Mouse (Mus musculus) mouse embryonic stem cell (cell line): Measurements from ENCODE around the gene Oxct2a.

Experiments used
- in situ Hi-C, 2 experiments: fragments of 300-500 bp; cut with MboI; formaldehyde crosslinking; loops; 1 replicate in 1 of 2; 3 replicates in 1 of 2; pipeline ENCODE4 v1.14.3; 2019 to 2020; ENCODE audit warnings: low sequenced_read_pairs in 2 of 2, low pct_unique_long_range_greater_than_20kb in 1 of 2, mixed read lengths in 1 of 2; ENCODE audit not compliant: unreplicated experiment in 1 of 2

The Oxct2a gene

DNA sequence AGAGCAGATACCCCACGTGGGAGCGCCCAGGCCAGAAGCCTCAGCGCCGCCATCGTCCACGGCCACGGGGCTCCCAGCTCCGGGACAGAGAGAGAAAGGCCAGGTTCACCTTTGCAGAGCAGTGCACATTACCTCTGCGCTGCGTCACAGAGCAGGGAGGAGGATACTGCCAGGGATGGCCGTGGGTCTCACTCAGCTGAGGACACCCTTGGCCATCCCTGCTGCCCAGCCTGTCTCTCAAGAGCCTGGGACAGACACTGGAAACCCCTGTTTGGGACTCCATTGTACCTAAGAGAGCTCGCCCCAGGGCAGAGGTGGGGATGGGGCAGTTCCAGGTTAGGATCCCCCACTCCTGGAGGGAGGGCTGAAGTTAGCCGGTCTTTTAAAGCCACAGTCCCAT, at the start of gene Oxct2a:
TSS of gene Oxct2a (minus strand) at position 101 of the 400 bp plus-strand sequence.
- in situ Hi-C loops, result no loop called here

DNA sequence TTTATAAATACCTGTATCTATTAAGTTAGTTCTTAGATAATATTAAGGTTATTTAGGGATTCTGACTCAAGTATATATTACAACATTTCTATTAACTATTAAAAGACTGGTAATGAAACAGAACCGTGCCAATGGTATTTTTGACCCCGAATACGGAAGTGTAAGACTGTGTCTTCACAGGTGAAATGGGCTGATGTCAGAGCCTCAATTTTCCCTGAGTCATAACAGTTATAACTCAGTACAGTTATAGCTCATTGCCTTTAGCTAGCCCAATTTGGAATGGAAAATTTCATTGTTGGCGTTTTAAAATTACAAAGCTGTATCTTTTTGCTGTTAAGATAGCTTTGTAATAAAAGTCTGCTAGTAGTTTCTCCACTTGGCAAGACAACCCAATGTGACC, 40.1 kb upstream of the Oxct2a start:
- in situ Hi-C loops, result no loop called here

DNA sequence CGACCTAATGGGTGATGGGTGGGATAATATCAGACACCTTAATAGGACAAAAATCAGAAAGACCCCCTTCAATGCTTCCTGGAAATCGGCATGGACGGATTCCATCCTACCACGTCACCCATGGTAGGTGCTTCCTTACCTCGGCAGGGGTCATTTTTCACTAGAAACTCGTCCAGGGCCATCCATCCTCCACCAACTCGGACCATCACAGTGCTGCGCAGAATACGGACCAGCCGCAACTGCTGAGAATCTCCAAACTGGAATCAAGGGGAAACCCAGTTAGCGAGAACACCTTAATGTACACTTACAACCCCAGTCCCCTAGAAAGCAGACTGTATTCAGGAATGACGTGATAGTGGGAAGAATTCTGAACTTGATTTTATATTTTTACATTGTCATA, 37.3 kb upstream of the Oxct2a start:
- in situ Hi-C loops, result no loop called here

DNA sequence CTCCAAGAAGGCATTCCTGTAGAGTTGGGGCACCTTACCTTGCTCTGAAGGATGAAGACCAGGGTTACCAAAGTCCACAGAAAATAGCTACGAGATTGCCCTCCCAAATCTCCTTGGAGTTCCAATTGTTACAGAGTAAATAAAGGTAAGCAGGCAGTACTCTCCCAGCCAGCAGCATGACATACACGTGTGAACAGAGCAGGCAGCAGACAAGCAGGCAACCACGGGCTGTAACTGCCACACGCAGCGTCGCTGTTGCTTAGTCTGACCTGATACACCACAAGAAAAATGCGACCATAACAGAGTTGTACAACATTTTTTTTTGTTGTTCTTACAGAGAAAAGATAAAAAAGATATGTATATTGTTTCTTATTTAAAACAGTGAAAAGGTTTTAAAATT, 35.2 kb upstream of the Oxct2a start:
- in situ Hi-C loops, result no loop called here

DNA sequence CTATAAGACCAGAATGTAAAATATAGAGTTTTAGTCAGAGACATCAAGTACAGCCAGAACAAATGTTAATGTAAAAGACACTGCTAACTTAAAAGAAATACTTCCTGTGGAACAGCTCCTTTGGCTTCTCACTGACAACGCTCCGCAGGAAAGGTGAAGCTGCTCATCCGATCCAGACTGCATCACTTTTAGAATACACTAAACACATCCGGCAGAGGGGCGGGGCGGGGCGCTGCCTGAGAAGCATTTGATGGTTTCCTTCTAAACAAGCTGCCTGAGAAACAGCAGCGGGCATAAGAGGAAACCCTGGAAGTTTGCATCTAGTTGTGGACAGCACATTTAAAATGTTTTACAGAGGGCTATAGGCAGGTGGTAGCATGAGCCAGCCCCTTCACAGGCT, 32.5 kb upstream of the Oxct2a start:
- in situ Hi-C loops, result no loop called here

DNA sequence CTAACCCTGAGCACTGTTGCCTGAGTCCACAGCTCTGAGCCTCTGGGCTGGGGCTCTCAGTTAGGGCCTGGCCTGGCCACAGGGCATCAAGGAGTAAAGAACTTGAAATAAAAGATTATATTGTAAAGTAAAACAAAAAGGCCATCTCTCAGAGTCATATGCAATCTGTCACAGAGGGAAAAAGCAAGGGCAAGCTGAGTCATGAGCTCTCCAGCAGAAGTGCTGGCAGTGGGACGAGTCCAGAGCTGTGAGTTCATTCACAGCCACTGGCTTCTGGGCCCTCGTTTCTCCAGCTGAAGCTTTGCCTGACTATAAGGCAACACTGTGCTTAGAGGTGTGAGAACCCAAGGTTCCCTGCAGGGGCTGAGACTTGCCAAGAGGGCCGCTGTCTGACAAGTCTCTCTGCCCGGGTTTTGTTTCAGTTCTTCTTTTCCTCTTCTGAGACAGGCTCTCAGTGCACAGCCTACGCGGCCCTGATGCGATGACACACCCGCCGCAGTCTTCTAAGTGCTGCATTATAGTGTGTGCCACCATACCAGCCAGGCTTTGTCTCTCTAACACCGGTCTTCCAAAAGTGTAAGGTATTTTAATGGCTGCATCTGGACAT, 29.9 kb upstream of the Oxct2a start:
- in situ Hi-C loops, result no loop called here

DNA sequence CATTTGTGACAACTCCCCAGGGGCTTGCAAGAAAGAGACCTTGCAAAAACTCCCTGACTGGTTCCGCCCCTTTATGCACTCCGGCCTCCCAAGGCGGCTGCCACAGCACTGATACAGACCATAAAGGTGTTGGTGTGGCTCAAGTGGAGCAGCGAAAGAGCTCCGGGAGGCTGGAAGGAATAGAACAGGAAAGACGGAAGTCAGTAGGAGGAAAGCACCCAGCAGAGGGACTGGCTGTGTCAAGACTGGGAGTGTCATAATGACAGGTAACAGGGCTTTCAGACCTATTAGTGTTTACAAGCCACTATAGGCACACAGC, 20.0 kb upstream of the Oxct2a start:
- in situ Hi-C loops, result loop anchor here in 1 of 2 experiments (5.0 to 25.0 kb wide), 3 partner anchors 41 to 569 kb away; partner anchors contain the start of genes 4930535I16Rik, Mycbp, Ndufs5 and Rragc

DNA sequence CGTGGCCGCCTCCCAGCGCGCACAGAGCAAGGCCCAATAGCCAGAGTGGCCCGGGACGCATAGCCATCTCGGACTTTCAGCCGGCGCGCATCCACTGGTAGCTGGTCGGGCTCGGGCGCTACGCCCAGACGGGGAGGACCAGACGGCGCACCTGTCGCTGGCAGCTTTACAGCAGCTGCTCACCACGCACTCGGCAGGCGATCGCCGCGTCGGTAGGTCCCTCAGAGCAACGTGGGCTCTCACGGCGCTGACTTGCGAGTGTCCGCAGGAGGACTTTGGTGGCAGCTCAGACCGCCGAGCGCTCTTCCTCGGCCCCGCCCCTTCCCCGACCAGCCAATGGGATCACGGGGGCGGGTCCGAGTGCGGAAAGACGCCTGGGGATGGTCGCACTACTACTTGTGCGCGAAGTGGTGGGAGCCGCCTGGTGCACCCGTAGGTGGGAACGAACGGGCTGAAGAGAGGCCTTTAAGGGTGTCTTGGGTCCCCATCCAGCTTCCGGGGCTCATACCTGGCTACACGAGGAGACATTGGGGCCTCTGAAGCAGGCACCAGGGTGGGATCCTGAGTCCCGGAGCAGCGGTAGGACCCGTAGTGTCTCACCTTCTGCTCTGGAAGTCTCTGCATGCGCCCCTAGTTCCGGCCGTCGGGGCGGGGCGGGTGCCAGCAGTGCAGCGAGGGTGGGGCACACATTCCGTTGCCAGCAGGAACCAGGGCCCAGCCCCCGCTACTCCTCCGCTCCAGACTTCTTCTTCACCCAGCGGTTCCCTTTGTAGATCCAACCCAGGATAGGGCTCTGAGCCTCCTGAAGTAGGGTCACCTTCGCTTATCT, 19.4 kb upstream of the Oxct2a start, which contains the start of gene Bmp8a:
TSS of gene Bmp8a (minus strand) at position 611 of the 829 bp plus-strand sequence.
- in situ Hi-C loops, result loop anchor here in 1 of 2 experiments (5.0 to 25.0 kb wide), 3 partner anchors 41 to 569 kb away; partner anchors contain the start of genes 4930535I16Rik, Mycbp, Ndufs5 and Rragc

DNA sequence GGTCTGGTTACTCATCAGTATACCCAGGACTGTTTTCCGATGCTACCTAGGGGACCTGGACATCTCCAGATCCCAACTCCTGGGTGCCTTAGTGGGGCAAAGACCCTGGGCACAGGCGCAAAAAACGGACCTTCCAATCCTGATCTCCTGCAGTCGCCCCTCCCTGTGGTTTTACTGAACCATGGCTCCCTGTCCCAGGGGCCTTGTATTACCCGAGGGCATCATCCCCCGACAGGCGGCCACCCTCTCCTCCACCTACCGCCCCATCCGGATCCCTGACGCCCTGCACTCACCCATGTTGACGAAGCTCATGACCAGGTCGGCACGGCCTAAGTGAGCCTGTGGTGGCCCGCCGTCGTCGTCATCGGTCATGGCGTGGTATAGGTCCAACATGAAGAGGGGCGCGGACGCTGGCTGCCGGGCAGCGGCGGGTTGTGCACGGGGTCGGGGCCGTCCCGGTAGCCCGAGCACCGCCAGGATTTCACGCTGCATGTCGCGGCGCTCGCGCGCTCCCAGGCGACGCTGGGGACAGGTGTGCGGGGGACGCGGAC, 18.7 kb upstream of the Oxct2a start:
- in situ Hi-C loops, result loop anchor here in 1 of 2 experiments (5.0 to 25.0 kb wide), 3 partner anchors 40 to 570 kb away; partner anchors contain the start of genes 4930535I16Rik, Mycbp, Ndufs5 and Rragc

DNA sequence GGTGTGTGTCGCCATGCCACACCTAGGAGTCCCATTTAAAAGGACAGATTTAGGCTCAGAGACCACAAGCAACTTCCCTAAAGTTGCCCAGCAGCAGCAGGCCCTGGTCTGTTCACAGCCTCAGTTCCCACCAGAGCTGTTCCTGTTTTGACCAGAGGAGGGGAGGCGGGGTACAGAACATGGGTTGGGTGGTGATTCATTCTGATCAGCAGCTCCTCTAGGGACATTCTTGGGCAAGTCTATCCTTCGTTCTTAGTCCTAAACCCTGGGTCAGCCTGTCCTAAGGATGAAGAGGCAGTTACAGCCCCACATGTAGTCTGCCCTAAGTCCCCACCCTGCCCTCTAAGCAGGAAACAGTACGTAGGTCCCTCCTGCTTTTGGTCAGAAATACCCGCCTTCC, 16.8 kb upstream of the Oxct2a start:
- in situ Hi-C loops, result loop anchor here in 1 of 2 experiments (5.0 to 25.0 kb wide), 3 partner anchors 38 to 572 kb away; partner anchors contain the start of genes 4930535I16Rik, Mycbp, Ndufs5 and Rragc

DNA sequence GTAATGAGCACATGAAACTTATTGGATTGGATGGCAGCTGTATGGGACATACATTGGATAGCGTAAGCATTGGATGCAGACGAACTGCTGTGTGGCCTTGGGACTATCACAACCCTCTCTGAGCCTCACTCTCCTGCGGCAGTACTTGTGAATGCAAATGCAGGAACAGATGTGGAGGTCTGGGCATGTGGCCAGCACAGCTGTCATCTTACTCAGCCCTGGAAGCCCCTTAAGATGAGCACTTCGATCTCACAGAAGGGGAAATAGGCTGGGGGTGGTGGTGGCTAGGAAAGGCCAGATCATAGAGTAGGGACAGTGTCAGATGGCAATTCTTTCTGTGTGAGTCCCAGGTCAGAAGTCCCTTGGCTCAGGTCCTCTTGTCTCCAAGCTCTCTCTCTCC, 14.3 kb upstream of the Oxct2a start:
- in situ Hi-C loops, result loop anchor here in 1 of 2 experiments (25.0 kb wide), 2 partner anchors 375 to 575 kb away; partner anchors contain the start of genes 4930535I16Rik, Mycbp, Ndufs5 and Rragc

DNA sequence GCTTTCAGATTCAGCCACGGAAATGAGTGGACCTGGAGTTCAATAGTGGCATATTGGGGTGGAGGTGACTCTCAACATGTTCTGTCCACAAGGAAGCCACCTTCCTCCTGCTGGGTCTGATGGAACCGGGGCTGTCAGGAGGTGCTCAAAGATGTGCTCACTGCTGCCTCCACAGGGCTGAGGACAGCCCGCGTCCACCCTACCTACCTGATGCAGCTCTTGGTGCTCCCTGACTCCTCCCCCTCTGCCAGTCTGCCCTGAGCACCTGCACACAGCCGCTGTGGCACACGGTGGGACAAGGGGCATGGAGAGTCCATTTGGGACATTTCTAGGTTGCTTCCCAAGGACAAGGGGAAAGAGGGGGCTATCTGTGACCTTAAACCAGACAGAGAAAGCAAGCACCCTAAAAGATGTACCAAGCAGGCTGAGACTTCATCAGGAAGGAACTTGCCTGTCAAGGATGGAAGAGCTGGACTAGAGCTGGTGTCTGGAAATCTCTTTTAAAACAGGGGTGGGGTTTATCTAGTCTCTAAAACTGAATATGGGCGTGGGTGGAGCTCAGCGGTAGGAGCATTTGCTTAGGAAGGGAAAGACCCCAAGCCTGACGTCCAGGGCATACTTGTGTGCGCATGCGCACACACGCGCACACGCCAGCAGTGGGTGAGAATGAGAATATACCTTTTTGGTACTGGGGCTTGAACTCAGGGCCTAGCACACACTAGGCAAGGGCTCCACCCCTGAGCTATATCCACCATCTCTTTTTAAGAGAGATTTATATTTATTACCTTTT, 12.6 kb upstream of the Oxct2a start:
- in situ Hi-C loops, result loop anchor here in 1 of 2 experiments (25.0 kb wide), 2 partner anchors 376 to 576 kb away; partner anchors contain the start of genes 4930535I16Rik, Mycbp, Ndufs5 and Rragc

DNA sequence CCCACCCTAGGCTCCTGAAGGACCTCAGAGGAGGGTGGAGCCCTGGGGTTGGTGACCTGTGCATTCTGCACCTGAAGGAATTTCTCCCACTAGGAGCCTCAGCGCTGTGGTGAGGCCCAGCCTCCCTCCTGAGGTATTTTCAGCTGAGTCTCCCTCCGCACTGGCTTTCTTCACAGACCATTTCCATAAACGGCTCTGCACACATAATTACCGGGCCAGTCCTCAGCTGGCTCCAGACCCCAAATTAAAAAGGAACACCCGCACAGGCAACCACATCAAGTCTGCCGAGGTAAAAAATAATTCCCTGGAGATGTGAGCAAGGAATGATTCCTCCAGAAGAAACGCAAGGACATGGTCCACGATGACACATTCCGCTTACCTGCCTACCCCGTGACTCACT, 11.8 kb upstream of the Oxct2a start:
- in situ Hi-C loops, result loop anchor here in 1 of 2 experiments (25.0 kb wide), 2 partner anchors 377 to 577 kb away; partner anchors contain the start of genes 4930535I16Rik, Mycbp, Ndufs5 and Rragc

DNA sequence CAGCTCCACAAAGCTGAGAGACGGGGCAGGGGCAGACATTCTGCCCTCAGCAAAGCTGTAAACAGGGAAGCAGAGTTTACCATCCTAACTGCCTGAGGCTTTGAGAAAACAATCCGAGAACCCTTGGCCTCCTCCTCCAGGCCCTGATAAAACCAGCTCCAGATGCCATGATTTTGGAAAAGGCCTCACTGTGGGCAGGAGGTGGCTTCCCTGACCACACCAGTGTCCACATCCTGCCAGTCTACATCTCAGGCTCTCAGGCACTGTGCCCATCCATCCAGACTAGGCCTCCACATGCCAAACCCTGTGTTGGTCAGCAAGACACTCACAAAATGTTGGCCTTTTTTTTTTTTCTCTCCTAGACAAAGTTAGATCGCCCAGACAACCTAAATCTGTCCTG, 10.7 kb upstream of the Oxct2a start:
- in situ Hi-C loops, result loop anchor here in 1 of 2 experiments (25.0 kb wide), 2 partner anchors 378 to 578 kb away; partner anchors contain the start of genes 4930535I16Rik, Mycbp, Ndufs5 and Rragc

DNA sequence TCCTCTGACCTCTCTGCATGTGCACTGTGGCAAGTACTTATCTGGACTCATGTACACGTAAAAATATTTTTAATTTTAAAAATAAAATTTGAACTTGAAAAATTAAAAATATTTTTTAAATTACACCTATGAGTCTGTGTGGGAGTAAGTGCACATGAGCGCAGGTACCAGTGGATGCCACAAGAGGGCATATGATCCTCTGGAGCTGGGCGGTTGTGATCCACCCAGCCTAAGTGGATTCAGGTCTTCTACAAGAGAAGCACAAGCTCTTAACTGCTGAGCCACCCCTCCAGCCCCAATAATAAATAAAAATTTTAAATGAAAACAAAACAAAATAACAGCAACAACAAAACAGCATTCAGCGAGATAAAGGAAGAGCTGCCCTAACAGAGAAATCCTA, 9.7 kb upstream of the Oxct2a start:
- in situ Hi-C loops, result loop anchor here in 1 of 2 experiments (25.0 kb wide), 2 partner anchors 379 to 579 kb away; partner anchors contain the start of genes 4930535I16Rik, Mycbp, Ndufs5 and Rragc

DNA sequence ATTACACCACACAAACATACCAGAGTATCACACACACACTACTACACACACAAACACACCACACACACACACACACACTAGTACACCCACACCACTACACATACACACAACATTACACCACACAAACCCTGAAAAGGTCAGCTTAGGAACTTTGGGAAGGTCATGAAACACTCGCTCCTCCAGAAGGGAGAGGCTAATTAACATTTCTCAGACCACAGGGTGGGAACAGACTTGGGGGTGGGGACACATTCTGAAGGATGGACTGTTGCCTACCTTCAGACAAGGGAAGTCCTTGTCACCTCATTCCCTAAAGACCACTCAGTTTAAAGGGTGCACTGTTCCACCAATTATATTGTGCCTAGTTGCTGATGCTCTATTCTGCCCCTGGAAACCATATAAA, 8.5 kb upstream of the Oxct2a start:
- in situ Hi-C loops, result loop anchor here in 1 of 2 experiments (25.0 kb wide), 2 partner anchors 380 to 580 kb away; partner anchors contain the start of genes 4930535I16Rik, Mycbp, Ndufs5 and Rragc

DNA sequence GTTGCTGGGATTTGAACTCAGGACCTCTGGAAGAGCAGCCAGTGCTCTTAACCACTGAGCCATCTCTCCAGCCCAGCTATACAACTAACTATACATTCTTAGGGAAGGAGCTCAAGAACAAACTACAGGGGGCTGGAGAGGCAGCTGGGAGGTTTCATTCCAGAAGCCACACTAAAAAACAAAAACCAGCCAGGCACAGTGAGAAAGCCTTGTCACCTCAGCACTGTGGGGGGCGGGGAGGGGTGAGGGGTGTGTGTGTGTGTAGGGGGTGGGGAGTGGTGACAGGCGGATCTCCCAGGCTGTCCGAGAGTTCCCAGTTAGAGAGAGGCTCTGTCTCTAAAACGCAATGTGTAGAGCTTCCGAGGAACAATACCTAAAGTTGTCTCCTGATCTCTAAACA, 7.9 kb upstream of the Oxct2a start:
- in situ Hi-C loops, result loop anchor here in 1 of 2 experiments (25.0 kb wide), 2 partner anchors 381 to 581 kb away; partner anchors contain the start of genes 4930535I16Rik, Mycbp, Ndufs5 and Rragc

DNA sequence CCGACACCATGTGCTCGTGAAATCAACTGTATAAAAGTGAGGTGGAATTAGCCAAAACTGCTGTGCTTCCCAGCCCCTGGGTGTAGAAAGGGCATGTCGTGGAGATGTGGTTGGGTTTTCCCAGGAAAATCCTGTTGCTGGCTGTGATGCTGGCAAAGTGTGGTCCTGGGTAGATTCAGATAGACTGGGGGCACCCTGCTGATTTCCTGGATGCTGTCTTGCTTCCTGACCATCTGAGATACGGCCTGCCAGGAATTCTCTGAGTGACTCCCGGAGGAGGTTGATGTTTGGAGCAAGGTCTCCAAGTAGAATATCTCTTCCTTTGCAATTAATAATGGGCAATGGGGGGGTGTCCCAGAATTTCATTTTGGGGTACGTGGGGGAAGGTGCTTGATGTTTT, 5.5 kb upstream of the Oxct2a start:
- in situ Hi-C loops, result loop anchor here in 1 of 2 experiments (25.0 kb wide), 2 partner anchors 383 to 583 kb away; partner anchors contain the start of genes 4930535I16Rik, Mycbp, Ndufs5 and Rragc
